Mouse (Mus musculus): ENCODE results near the gene Rassf3. TPM values are rescaled to one million over a fixed set of nuclear protein-coding genes. Genes with fewer than 3 reads are reported as not detected.

Gene Rassf3
- polyA plus RNA-seq, 1 experiment, result not detected

DNA sequence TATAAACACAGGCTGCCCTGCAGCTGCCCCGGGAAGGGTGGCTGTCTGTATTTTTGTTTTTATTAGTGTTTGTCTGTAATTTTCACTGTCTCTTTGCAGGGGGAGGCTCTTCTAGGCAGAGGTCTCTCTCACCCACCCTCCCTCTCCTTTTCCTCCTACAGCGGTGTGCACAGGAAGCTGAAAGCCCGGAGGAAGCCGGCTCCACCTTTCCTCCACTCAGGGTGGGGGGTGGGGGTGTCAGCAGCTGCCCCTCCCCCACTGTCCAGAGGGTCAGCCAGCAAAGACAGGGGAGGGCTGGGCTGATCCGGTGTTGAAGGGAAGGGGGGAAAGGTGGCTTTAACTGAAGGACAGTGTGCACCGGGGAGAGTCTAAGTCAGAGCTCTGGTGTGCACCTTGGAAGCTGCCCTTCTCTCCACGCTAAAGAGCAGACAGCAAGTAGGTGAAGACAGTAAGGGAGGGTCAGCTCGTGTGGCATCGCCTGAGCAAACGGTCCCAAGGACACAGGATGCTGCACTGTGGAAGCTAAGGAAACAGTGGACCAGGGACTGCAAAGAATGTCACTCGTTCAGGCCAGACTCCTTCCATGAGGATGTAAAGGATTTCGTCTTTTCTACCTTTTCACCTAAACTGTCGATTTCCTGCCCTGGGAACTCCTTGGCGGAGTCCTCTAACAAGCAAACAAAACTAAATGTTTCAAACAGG, 46.0 kb downstream of the Rassf3 start:
- TF ChIP-seq GATA1 (IDR thresholded peaks at IDR 0.05; ENCODE audit: low read length), result no peak

DNA sequence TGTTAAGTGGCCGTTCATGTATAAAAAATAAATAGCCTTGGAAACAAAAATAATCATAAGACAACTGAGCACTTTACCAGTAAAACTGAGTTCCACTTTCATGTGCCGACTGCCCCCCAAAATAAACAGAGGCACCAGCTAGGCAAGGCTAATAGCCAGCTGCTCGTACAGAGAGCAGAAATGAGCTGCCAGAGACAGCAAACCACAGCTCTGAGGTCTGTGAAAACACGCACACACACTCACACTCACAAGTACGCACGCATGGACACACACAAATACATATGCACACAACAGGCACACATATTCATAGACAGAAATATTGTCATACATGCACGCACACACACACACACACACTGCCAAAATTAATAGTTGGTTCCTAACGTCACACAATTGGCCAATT, 46.6 kb downstream of the Rassf3 start:
- TF ChIP-seq GATA1 (IDR thresholded peaks at IDR 0.05; ENCODE audit: low read length), result no peak

DNA sequence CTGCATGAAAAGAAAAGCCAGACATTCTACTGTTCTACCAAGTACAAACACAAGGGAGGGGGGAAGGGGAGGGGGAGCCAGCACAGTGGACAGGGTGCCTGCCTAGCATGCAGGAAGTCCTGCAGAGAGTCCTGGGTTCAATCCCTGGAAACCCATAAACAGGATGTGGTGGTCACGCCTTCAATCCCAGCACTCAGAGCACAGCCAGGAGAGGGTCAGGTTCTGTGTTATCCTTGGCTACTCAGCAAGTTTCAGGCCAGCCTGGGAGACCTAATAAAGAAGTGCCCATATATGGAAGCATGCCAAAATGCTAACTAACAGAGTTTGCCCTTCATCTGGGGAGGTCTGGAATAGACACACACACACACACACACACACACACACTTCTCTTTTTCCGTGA, 47.1 kb downstream of the Rassf3 start:
- TF ChIP-seq GATA1 (IDR thresholded peaks at IDR 0.05; ENCODE audit: low read length), result no peak

DNA sequence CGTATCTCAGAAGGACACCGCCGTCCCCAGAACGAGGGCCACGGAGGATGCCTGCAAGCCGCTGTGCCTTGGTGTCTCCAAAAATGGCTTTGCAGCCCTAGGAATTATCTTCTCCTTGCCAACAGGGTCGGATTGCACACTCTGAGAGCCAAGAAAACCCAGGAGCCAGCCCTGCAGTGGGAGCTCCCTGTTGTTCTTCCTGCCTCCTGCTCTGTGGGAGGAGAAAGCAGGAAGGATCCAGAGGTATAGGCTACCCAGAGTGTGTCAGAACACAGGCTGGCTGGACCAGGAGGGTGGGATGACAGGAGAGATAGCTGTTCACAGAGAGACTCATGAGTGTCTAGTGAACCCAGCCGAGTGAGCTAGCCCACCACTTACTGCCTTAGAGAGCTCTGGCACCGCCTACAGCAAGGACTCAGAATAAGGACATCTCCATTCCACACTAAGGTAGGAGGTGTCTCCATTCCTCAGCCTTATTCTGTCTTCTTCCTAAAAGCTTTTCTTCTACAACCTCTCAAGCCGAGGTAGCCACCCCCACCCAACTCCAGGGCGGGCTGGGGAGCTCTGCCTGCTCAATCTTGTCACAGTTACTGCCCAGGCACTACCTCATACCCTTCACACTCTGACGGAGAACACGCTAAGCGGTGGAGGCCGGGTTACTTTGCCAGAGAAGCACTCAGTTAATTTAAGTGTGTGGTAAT, 48.0 kb downstream of the Rassf3 start:
- TF ChIP-seq GATA1 (IDR thresholded peaks at IDR 0.05; ENCODE audit: low read length), result no peak

DNA sequence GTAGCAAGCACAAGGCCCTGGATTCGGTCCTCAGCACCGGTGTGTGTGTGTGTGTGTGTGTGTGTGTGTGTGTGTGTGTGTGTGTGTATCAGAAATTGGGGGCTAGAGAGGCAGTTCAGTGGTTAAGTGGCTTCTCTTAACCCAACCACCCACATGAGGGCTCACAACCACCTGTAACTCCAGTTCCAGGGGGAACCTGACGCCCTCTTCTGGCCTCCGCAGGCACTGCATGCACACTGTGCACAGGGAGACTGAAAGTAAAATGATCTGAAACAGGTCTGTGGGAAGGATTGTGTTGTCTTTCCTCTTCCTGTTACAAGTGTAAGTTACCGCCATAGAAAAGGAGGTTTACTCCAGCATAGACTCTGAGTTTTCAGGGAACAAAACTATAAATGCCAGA, 49.0 kb downstream of the Rassf3 start:
- no peak for TF ChIP-seq GATA1 (IDR thresholded peaks at IDR 0.05; ENCODE audit: low read length)

DNA sequence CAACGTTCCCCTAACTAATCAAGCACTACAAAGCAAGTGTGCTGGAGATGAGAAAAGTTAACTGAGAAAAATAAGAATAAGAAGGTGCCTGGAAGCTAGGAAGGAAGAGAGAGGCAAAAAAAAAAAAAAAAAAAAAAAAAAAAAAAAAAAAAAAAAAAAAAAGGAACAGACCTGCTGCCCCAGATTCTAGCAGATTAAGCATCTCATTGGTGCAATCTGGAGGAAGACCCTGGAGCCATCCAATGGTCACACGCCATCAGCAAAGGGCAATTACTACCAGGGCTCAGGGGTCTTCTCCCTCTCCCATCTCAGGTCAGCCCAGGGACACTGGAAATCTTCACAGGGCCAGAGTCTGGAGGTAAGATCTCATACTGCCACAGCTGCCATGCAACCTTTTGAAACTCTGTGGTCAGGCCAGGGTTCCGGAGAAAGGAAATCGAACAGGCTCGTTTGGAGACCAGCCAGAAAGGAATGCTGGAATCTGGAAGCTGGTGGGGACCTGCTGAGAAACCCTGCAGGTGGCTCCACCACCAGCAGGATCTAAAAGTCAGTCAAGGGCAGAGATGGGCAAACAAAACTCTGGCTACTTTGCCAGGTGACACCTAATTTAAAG, 49.6 kb downstream of the Rassf3 start:
- no peak for TF ChIP-seq GATA1 (IDR thresholded peaks at IDR 0.05; ENCODE audit: low read length)

DNA sequence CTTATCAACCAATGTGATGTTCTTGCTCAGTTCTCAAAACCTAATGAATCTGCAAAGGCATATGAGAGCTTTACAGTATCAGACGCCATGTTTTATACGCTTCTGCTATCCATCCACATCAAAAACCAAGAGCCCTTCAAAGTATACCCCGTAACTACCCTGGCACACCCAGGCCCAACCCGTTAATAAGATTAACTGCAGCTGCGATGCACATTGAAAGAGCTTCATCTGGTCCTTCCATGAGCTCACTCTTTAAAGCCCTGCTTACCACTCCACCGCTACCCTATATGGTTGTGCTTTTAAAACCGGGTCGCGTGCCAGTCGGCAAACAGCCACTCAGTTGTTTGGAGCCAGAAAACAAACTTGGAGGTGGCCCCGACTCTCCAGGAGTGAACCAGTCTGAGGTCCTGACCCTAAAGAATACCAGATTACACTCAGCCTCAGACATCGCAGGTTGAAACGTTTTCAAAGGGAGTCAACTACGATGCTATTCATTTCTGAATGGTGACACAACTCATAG, 50.6 kb downstream of the Rassf3 start:
- no peak for TF ChIP-seq GATA1 (IDR thresholded peaks at IDR 0.05; ENCODE audit: low read length)

DNA sequence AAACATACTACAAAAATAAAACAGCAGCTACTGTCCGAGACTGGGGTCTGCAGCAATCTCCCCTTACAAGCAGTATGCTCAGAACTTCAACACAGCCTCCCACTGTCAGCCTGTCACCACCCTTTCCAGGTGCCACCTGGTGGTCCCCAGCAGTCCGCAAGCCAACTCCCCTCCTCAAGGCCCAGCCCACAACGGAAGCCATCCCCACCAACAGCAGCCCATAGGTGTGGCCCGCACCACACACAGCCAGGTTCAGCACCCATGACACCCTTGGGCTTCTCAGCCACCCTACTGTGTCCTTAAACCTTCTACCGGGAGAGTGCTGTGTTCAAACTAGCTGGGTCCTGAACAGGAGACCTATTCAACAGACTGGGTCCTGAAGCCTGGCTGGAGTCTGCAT, 51.1 kb downstream of the Rassf3 start:
- TF ChIP-seq GATA1 (IDR thresholded peaks at IDR 0.05; ENCODE audit: low read length), result no peak

DNA sequence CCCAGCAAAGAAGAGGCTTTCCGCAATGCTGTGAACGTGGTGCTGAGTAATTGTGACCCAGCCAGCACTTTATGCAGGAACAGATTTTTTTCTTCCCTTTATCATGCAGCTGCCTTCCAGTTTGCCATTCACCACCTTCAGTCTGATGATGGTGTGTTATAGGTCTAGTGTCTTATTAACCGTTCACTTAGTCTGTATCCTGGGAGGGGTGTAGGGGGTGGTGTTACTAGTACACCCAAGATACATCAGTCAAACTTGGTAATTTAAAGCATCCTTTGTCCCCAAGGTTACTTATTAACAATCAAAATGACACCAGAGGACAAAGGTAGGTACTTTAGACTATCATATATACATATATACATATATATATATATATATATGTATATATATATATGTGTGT, 51.7 kb downstream of the Rassf3 start:
- no peak for TF ChIP-seq GATA1 (IDR thresholded peaks at IDR 0.05; ENCODE audit: low read length)

DNA sequence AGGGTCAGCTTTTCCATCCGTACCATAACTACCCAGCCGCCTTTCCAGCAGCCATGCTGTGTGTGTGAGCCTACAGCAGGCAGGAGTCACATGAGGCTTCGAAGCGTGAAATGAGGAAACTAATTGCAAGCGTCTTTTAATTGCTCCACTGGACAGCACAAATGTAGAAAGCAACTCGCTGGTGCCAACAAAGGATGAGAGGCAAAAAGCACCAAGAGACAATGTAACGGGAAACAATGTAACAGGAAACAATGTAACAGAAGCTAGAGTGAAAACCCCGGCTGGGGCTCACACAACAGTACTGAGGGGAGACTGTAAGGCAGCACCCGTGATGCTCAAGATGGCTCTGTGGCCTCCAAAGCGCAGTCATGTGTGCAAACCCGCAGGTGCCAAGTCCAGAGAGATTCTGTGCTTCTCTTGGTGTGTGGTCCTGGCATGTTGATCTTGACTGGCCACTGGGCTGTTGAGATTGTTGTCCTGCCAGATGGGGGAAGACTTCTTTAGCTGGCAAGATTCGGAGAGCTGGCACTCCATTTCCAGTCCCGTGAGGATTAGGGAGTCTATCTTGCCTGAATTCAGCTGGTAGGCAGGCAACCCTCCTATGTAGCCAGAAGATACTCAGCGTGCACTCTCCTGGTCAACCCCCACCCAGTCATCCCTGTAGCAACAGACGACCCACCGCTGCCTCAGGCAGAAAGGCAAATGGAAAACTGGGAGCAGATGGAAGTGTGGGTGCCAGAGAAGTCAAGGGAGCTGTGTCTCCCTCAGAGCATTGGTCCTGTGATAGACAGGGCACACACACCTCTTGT, 52.4 kb downstream of the Rassf3 start:
- no peak for TF ChIP-seq GATA1 (IDR thresholded peaks at IDR 0.05; ENCODE audit: low read length)

DNA sequence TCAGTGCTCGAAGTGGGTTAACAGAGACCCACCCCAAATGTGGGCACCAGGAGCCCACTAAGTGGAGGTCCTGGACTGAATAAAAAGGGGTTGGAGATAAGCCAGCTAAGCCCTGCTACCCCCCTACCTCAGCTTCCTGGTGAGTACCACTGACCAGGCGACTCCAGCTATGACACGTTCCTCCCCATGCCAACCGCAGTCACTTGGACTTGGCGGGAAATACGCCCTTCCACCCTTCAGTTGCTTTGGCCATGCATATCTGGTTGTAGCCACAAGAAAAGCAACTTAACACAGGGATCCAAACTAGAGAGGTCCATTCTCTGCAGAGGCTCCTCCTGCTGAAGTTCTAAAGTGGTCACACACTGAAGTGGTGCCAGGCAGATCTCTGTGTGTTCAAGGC, 53.9 kb downstream of the Rassf3 start:
- TF ChIP-seq GATA1 (IDR thresholded peaks at IDR 0.05; ENCODE audit: low read length), result no peak

DNA sequence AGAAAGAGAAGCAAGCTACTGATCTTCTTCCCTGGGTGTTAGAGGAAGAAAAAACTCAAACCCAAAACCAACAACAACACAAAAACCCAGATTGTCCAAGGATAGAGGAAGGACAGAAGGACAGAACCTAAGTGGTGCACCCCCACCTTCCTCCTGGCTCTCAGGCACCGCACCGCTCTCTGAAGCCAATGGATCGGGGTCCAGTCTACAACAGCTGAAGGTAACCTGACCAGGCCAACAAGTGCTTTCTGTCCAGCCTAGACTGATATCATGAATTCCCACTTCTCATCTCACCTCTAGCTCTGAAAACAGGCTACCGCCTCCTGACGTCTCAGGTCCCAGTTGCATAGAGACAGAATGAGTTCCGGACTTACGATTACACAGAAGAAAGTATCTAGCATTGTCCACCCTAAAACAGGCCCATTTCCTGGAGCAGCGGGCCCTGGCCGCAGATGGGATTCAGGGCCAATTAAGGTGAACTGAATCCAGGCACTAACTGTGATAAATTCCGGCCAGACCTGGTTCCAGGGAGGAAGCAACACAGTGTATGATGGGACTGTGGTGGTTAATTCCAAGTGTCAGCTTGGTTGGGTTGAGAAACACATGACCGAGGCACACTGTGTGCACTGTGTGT, 54.4 kb downstream of the Rassf3 start:
- TF ChIP-seq GATA1 (IDR thresholded peaks at IDR 0.05; ENCODE audit: low read length), result no peak

DNA sequence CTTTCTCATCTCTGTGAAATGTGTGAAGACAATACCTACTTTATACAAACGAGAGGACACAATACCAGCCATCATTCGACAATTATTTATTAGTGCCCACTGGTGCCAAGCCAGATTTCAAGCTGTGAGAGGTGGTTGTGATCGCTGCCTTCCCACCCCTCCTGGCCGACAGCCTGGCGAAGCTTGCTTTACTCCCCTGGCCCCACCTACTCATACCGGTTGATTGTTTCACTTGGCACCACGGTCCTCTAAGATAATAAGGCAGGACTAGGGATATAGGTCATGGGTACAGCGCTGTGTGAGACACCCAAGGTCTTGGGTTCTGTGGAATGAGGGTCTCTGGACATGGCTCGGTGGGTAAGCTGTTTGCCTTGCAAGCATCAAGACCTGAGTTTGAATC, 55.1 kb downstream of the Rassf3 start:
- no peak for TF ChIP-seq GATA1 (IDR thresholded peaks at IDR 0.05; ENCODE audit: low read length)

DNA sequence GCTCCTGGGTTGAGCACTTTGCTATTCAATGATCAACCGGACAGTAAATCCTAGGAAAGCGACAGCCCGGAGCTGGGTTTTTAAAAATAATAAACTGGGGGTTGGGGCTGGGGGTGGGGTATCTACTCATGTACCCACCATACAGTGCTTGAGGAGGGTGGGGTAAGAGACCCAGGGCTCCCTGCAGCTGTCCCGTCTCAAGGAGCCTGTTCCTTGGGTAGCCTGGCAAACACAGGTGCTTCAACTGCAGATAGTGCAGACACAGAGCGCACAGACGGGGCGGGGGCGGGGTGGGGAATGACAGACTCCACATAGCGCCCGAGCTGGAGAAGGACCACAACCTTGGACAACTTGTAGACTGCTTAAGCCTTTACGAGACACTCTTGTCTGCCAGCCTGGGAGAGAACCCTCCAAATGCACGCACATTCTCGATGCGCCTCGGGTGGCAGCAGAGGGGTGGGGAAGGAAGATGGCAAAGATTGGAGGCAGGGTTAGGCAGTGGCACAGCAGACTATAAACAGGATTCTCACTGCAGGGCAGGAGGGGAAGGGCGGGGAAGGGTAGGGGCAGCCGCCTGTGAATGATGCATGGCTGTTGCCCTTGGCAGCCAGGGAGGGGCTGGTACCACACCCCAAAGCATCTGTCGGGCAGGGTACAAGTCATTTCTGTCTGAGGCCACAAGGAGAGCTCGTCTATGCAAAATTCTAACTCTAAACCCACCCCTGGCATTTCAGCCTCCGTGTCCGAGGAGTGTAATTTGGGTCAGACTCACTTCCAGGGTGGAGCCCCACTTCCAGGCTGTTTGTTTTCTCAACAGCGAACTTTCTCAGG, 56.3 kb downstream of the Rassf3 start:
- TF ChIP-seq GATA1 (IDR thresholded peaks at IDR 0.05; ENCODE audit: low read length), result no peak

Measured in G1E-ER4 (cell line).